Mouse (Mus musculus) neural tube, embryonic 10.5 days (tissue): ENCODE results near the gene Rbks.
"Not testable (repeated sequence)": the region's sequence is repeated elsewhere in the genome, so short reads cannot be mapped to it uniquely, and the experiment has no call there.

Source experiments
- DNase-seq: peaks from one replicate; pipeline ENCODE4 v3.0.0-alpha.2; 2017; ENCODE audit warnings: low spot score; ENCODE audit errors: extremely low spot score

Gene Rbks

DNA sequence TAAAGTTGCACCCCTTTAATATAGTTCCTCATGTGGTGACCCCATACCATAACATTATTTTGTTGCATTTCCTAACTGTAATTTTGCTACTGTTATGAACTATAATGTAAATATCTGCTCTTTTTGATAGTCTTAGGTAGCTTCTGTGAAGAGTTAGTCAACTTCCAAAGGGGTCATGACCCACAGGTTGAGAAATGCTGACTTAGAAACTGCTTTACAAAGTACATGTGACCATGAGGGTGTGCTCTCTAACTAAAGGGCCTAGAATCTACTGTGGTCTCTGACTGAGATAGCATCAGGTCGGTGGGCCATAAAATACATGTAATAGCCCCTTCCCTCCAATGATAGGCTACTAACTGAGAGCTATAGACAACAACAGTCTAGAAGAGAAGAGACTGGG lies 19.4 kb downstream of the Rbks start:
- DNase-seq = no peak

- DNase-seq = no peak
Observed at GRCm38 (mm10) chr5:31673431-31673830, 24.0 kb downstream of the Rbks start.

- no peak for DNase-seq
Observed at GRCm38 (mm10) chr5:31671137-31671536, 26.3 kb downstream of the Rbks start.

- no peak for DNase-seq
Observed at GRCm38 (mm10) chr5:31669984-31670383, 27.4 kb downstream of the Rbks start.

GRCm38 (mm10) chr5:31668325-31668968 lies 29.0 kb downstream of the Rbks start:
- DNase-seq = no peak

GRCm38 (mm10) chr5:31666176-31666575 lies 31.3 kb downstream of the Rbks start:
- DNase-seq = no peak

DNA sequence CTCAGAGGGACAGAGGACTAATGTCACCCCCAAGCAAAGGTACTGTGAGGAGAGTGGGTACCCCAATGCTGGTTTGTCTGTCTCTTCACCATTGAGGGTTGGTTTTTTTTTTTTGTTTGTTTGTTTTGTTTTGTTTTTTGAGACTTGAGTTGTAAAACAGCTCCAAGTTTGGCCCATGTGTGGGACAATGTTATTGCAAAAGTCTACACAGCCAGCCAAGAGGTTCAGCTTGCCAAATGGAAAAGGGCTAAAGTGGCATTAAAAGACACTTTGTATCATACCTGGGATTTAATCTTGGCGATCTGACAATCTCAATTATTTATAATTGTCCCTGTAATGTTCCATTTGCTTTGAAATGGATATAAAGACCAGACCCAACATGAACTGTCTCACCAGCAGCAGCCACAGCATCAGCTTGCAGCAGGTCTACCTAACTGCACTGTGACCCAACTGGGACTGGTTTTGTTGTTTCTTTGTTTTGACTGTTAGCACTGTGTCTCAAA lies 41.7 kb downstream of the Rbks start:
- DNase-seq = no peak

- no peak for DNase-seq
Observed at GRCm38 (mm10) chr5:31650518-31651288, 46.7 kb downstream of the Rbks start.

- no peak for DNase-seq
Observed at GRCm38 (mm10) chr5:31647327-31647726, 50.1 kb downstream of the Rbks start.

GRCm38 (mm10) chr5:31646574-31646973 lies 50.9 kb downstream of the Rbks start:
- DNase-seq = no peak

GRCm38 (mm10) chr5:31645798-31646197 lies 51.6 kb downstream of the Rbks start:
- no peak for DNase-seq

GRCm38 (mm10) chr5:31644847-31645246 lies 52.6 kb downstream of the Rbks start:
- no peak for DNase-seq

- no peak for DNase-seq
Observed at GRCm38 (mm10) chr5:31644272-31644671, 53.2 kb downstream of the Rbks start.

- no peak for DNase-seq
Observed at GRCm38 (mm10) chr5:31642300-31642699, 55.1 kb downstream of the Rbks start.

DNA sequence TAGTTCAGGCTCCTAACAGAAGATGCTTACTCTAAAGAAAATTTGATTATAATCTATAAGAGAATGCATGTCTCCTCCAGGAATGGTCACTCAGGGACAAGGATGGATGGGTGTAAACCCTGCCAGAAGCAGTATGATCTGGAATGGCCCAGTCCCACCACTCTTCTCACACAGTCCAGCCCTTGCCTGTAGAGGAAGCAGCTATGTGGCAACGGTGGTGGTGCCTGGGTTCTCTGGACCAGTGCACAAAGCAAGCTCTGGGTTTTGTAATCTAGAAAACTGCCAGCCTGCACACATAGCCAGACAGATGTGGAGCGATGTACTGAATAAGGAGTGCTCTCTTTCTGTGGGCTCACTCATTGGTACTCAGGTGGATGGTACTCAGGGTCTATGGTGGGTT lies 56.9 kb downstream of the Rbks start:
- DNase-seq = no peak

GRCm38 (mm10) chr5:31636636-31637253 lies 60.7 kb downstream of the Rbks start:
- no peak for DNase-seq

DNA sequence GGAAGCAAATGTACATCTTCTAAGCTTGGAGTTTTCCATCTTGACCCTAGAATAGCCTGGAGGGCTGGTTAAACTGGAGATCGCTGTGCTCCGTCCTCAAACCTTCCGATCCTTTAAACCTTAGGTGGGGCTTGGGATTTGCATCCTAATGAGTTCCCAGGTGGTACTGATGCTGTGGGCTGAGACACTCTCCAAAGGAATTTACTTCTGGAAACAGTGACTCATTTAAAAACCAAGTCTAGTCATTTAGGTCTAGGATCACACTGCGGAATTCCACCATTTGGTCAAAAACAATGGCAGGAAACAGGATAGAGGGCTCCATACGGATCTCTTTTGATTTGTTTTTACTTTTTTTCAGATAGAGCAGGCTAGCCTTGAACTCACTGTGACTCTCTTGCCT lies 62.7 kb downstream of the Rbks start:
- DNase-seq = no peak

- DNase-seq = no peak
Observed at GRCm38 (mm10) chr5:31634161-31634560, 63.3 kb downstream of the Rbks start.

DNA sequence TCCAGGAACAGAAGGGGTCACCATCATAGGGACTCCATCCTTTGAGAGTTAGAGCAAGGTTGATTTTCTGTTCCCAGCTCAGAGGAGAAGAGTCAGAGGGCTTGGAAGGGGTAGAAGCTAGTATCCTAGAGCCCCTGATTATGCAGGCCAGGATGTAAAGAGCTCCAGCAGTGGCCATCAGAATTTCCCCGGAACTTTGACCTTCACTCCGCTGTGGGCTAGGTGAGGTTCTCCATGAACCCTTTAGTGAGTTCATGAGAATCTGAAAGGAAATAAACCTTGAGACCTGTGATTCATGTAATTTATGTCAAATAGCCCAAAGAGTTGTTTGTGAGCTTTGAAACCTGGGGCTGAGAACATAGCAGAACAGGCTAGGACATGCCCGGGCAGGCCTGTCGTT lies 66.3 kb downstream of the Rbks start:
- not testable (repeated sequence) for DNase-seq

- DNase-seq = no peak
Observed at GRCm38 (mm10) chr5:31630064-31630463, 67.4 kb downstream of the Rbks start.

- no peak for DNase-seq
Observed at GRCm38 (mm10) chr5:31628555-31628954, 68.9 kb downstream of the Rbks start.
